Mouse (Mus musculus) midbrain, embryonic 16.5 days (tissue): ENCODE results near the gene Hmgcl. TPM values are rescaled to one million over a fixed set of nuclear protein-coding genes. Genes with fewer than 3 reads are reported as not detected.

ENCODE experiments used
- ATAC-seq: fragments of 200-750 bp; cut with Nextera tagmentation; 2 replicates; pipeline ENCODE4 v1.8.0; 2017; ENCODE audit warnings: moderate TSS enrichment
- H3K27ac ChIP-seq: fragments of 300-500 bp; sonication (generic); 2 replicates; pipeline ENCODE4 v1.5.1; 2014; ENCODE audit warnings: mild to moderate bottlenecking, low read length, mixed read lengths
- H3K27me3 ChIP-seq: fragments of 300-500 bp; sonication (generic); 2 replicates; pipeline ENCODE4 v1.6.1; 2014; ENCODE audit warnings: low read depth, low read length, mixed read lengths; ENCODE audit not compliant: control insufficient read depth, insufficient read depth
- H3K36me3 ChIP-seq: fragments of 300-500 bp; sonication (generic); 2 replicates; pipeline ENCODE4 v1.6.1; 2014; ENCODE audit warnings: mild to moderate bottlenecking, low read length, moderate library complexity, mixed read lengths; ENCODE audit not compliant: control insufficient read depth, insufficient read depth
- H3K4me1 ChIP-seq: fragments of 300-500 bp; sonication (generic); 2 replicates; pipeline ENCODE4 v1.6.1; 2014; ENCODE audit warnings: mild to moderate bottlenecking, low read length, mixed read lengths; ENCODE audit not compliant: control insufficient read depth, insufficient read depth
- H3K4me2 ChIP-seq: fragments of 300-500 bp; sonication (generic); 2 replicates; pipeline ENCODE4 v1.6.1; 2014; ENCODE audit warnings: mild to moderate bottlenecking, low read length, mixed read lengths
- H3K4me3 ChIP-seq: fragments of 300-500 bp; sonication (generic); 2 replicates; pipeline ENCODE4 v1.5.1; 2014; ENCODE audit warnings: low read depth, mild to moderate bottlenecking, low read length, moderate library complexity, mixed read lengths
- H3K9ac ChIP-seq: fragments of 300-500 bp; sonication (generic); 2 replicates; pipeline ENCODE4 v1.6.1; 2014; ENCODE audit warnings: low read depth, low read length, mixed read lengths
- H3K9me3 ChIP-seq: fragments of 300-500 bp; sonication (generic); replicated peaks from 2 replicates; pipeline ENCODE4 v1.6.1; 2014; ENCODE audit warnings: mild to moderate bottlenecking, low read length, mixed read lengths; ENCODE audit not compliant: control insufficient read depth, poor library complexity, severe bottlenecking
- WGBS: fragments of 180-500 bp; shearing (Covaris S2); extraction: QIAGEN DNeasy Blood & Tissue Kit; methylation state at CpG from one replicate; pipeline ENCODE4 v1.1.7; 2014; 5-methylcytosine and 5-hydroxymethylcytosine counted together
- polyA plus RNA-seq: library from polyadenylated mRNA; unstranded; fragments of >200 nt; fragmentation: Nextera tagmentation; extraction: Ambion mirVana; gene quantifications from 2 replicates; pipeline ENCODE4 v1.2.1, GENCODE M21; 2015

Hmgcl gene
- polyA plus RNA-seq, 1 experiment from 2014 or later: 68.6 TPM

GRCm38 (mm10) chr4:135962198-135962597, 15.9 kb downstream of the Hmgcl start:
- WGBS: 89% methylated on average over 7 of the region's 7 CpGs
- Histone ChIP-seq H3K36me3 (peaks cover 10% of the 10 kb centered on the region), H3K4me1 (peaks cover 16% of the 10 kb centered on the region), H3K9me3 (no peaks in the 10 kb centered on the region), H3K27me3 (no peaks in the 10 kb centered on the region), H3K4me2 (no peak overlapping the region), H3K9ac (no peak overlapping the region), H3K27ac (no peak overlapping the region), H3K4me3 (no peak overlapping the region)
- ATAC-seq: no peak

- ATAC-seq: no peak; the same call in 1 of the 2 replicates
- Histone ChIP-seq H3K4me2 (peak overlapping the region; percentile 91), H3K4me1 (peaks cover 16% of the 10 kb centered on the region), H3K4me3 (peak overlapping the region; percentile 66), H3K9ac (peak overlapping the region; percentile 81), H3K27ac (peak overlapping the region; percentile 91), H3K27me3 (no peaks in the 10 kb centered on the region), H3K9me3 (no peaks in the 10 kb centered on the region), H3K36me3 (peaks cover 17% of the 10 kb centered on the region)
- WGBS: 8% methylated on average over 15 of the region's 15 CpGs
These were observed 16.7 kb downstream of the Hmgcl start for GRCm38 (mm10) chr4:135962946-135963345.

- H3K36me3 ChIP-seq: peaks cover 24% of the 10 kb centered on the region
These were observed 17.4 kb downstream of the Hmgcl start, which contains the start of gene Gale for GRCm38 (mm10) chr4:135963457-135964193. Gene Gale (plus strand): TSS chr4:135963727.

GRCm38 (mm10) chr4:135964426-135964825, 18.2 kb downstream of the Hmgcl start:
- H3K9me3 ChIP-seq: no peaks in the 10 kb centered on the region
- H3K27me3 ChIP-seq: no peaks in the 10 kb centered on the region
- H3K9ac ChIP-seq: peak overlapping the region; percentile 81
- H3K4me3 ChIP-seq: peak overlapping the region; percentile 66
- 3% methylated on average over 12 of the region's 12 CpGs for WGBS
- 0 out of 2 replicates have a peak, but pooled peaks have one; percentile 6 for ATAC-seq
- peaks cover 16% of the 10 kb centered on the region for H3K4me1 ChIP-seq
- peak overlapping the region; percentile 91 for H3K27ac ChIP-seq
- peaks cover 29% of the 10 kb centered on the region for H3K36me3 ChIP-seq
- peak overlapping the region; percentile 82 for H3K4me2 ChIP-seq

More at GRCm38 (mm10) chr4:135963457-135964193, 17.4 kb downstream of the Hmgcl start, which contains the start of gene Gale:
- peak within 1 kb of the TSS; percentile 91 for H3K27ac ChIP-seq
- peaks cover 16% of the 10 kb centered on the region for H3K4me1 ChIP-seq
- peak within 1 kb of the TSS; percentile 66 for H3K4me3 ChIP-seq
- H3K4me2 ChIP-seq: peak within 1 kb of the TSS; percentile 91
- WGBS: under 1% methylated on average over 56 of the region's 56 CpGs
- ATAC-seq: peak; percentile 94
- no peaks in the 10 kb centered on the region for H3K9me3 ChIP-seq
- no peaks in the 10 kb centered on the region for H3K27me3 ChIP-seq
- peak within 1 kb of the TSS; percentile 81 for H3K9ac ChIP-seq

- no peak for ATAC-seq
- Histone ChIP-seq H3K27me3 (no peaks in the 10 kb centered on the region), H3K9ac (no peak overlapping the region), H3K4me3 (no peak overlapping the region), H3K4me2 (no peak overlapping the region; the same call in 1 of the 2 replicates), H3K9me3 (no peaks in the 10 kb centered on the region), H3K36me3 (peaks cover 26% of the 10 kb centered on the region), H3K4me1 (peaks cover 16% of the 10 kb centered on the region), H3K27ac (no peak overlapping the region)
- WGBS: 87% methylated on average over 9 of the region's 9 CpGs
These were observed 18.9 kb downstream of the Hmgcl start for GRCm38 (mm10) chr4:135965113-135965512.

- Histone ChIP-seq H3K36me3 (peaks cover 25% of the 10 kb centered on the region), H3K27me3 (no peaks in the 10 kb centered on the region), H3K4me2 (no peak overlapping the region), H3K9ac (no peak overlapping the region), H3K9me3 (no peaks in the 10 kb centered on the region), H3K4me3 (no peak overlapping the region), H3K27ac (no peak overlapping the region), H3K4me1 (peaks cover 23% of the 10 kb centered on the region)
- WGBS: 94% methylated on average over 16 of the region's 16 CpGs
- no peak for ATAC-seq
These were observed 20.0 kb downstream of the Hmgcl start for GRCm38 (mm10) chr4:135966283-135966682.

GRCm38 (mm10) chr4:135967086-135967760, 21.0 kb downstream of the Hmgcl start:
- Histone ChIP-seq H3K36me3 (peaks cover 25% of the 10 kb centered on the region), H3K4me3 (no peak overlapping the region), H3K9ac (no peak overlapping the region), H3K9me3 (no peaks in the 10 kb centered on the region), H3K27ac (no peak overlapping the region), H3K27me3 (no peaks in the 10 kb centered on the region), H3K4me1 (peaks cover 29% of the 10 kb centered on the region), H3K4me2 (no peak overlapping the region)
- ATAC-seq: no peak
- WGBS: 89% methylated on average over 18 of the region's 18 CpGs

GRCm38 (mm10) chr4:135968271-135968869, 22.1 kb downstream of the Hmgcl start:
- WGBS: 72% methylated on average over 16 of the region's 19 CpGs
- Histone ChIP-seq H3K9ac (no peak overlapping the region), H3K4me1 (peaks cover 23% of the 10 kb centered on the region), H3K36me3 (peaks cover 25% of the 10 kb centered on the region), H3K4me3 (no peak overlapping the region), H3K9me3 (no peaks in the 10 kb centered on the region), H3K27ac (no peak overlapping the region), H3K27me3 (no peaks in the 10 kb centered on the region), H3K4me2 (no peak overlapping the region)
- ATAC-seq: no peak
